Mouse (Mus musculus) CH12.LX (cell line): ENCODE data around the gene Ap2b1. TPM values are rescaled to one million over a fixed set of nuclear protein-coding genes. Genes with fewer than 3 reads are reported as not detected.
A peak's percentile ranks its signal among the peaks of the same experiment; 100 is the strongest.

Experiments used
- DNase-seq: peaks from one replicate; pipeline ENCODE4 v3.0.0-alpha.2; 2013; ENCODE audit errors: extremely low read depth
- H3K27ac ChIP-seq: 2 replicates; pipeline ENCODE4 v1.5.1; 2012; ENCODE audit warnings: low read depth, mild to moderate bottlenecking, control low read depth, moderate library complexity; ENCODE audit not compliant: insufficient read depth
- H3K27me3 ChIP-seq: replicated peaks from 2 replicates; pipeline ENCODE3; 2012; ENCODE audit warnings: inconsistent platforms
- H3K36me3 ChIP-seq, 2 experiments: replicated peaks in 1 of 2; 2 replicates each; pipeline versions ENCODE3 to v1.6.1; 2012; ENCODE audit warnings: inconsistent platforms in 1 of 2, low read length in 1 of 2, mild to moderate bottlenecking in 1 of 2, mixed read lengths in 1 of 2, moderate library complexity in 1 of 2; ENCODE audit not compliant: control insufficient read depth in 1 of 2, insufficient read depth in 1 of 2
- H3K4me1 ChIP-seq, 2 experiments: 2 replicates each; pipeline ENCODE4 v1.6.1; 2012; ENCODE audit warnings: inconsistent platforms in 1 of 2, moderate library complexity in 1 of 2; ENCODE audit not compliant: insufficient read depth in 2 of 2, control insufficient read depth in 1 of 2
- H3K4me2 ChIP-seq: 2 replicates; pipeline ENCODE4 v1.6.1; 2012; ENCODE audit warnings: low read depth, mild to moderate bottlenecking, control low read depth; ENCODE audit not compliant: poor library complexity, insufficient read depth, severe bottlenecking
- H3K4me3 ChIP-seq, 3 experiments: fragments of 150-350 bp in 1 of 3; sonication (generic) in 1 of 3; replicated peaks in 1 of 3; 2 replicates each; pipeline versions ENCODE3 to v1.5.1; 2011 to 2012; ENCODE audit warnings: low read depth in 2 of 3, low read length in 2 of 3, mild to moderate bottlenecking in 2 of 3, moderate library complexity in 2 of 3, control low read depth in 1 of 3, improper control_type of control experiment in 1 of 3, inconsistent platforms in 1 of 3, mixed read lengths in 1 of 3; ENCODE audit not compliant: poor library complexity in 1 of 3
- H3K79me2 ChIP-seq: replicated peaks from 2 replicates; pipeline ENCODE4 v1.6.1; 2012; ENCODE audit warnings: mild to moderate bottlenecking, moderate library complexity; ENCODE audit not compliant: control insufficient read depth, poor library complexity, insufficient read depth, severe bottlenecking; ENCODE audit errors: extremely low read depth
- H3K9ac ChIP-seq: 2 replicates; pipeline ENCODE4 v1.6.1; 2012; ENCODE audit warnings: low read depth, mild to moderate bottlenecking, control low read depth, moderate library complexity; ENCODE audit not compliant: insufficient read depth
- H3K9me3 ChIP-seq: replicated peaks from 2 replicates; pipeline ENCODE3; 2012; ENCODE audit warnings: low read length, inconsistent platforms, mixed read lengths
- BHLHE40 ChIP-seq: IDR thresholded peaks from 2 replicates; pipeline ENCODE4 v1.6.1; 2011; ENCODE audit warnings: mild to moderate bottlenecking, low read depth, low read length, improper control_type of control experiment
- ETS1 ChIP-seq: conservative IDR thresholded peaks from 2 replicates; pipeline ENCODE4 v1.6.1; 2012; ENCODE audit warnings: low read depth, mild to moderate bottlenecking, inconsistent platforms, low read length, improper control_type of control experiment, moderate library complexity
- JUND ChIP-seq: conservative IDR thresholded peaks from 2 replicates; pipeline ENCODE4 v1.6.1; 2011; ENCODE audit warnings: low read depth, low read length, improper control_type of control experiment
- MAX ChIP-seq: IDR thresholded peaks from 2 replicates; pipeline ENCODE4 v1.6.1; 2011; ENCODE audit warnings: low read length, improper control_type of control experiment
- MAZ ChIP-seq: IDR thresholded peaks from 2 replicates; pipeline ENCODE4 v1.6.1; 2012; ENCODE audit warnings: low read depth, mild to moderate bottlenecking, inconsistent platforms, low read length, improper control_type of control experiment, moderate library complexity
- MEF2A ChIP-seq: IDR thresholded peaks from 2 replicates; pipeline ENCODE4 v1.6.1; 2014; ENCODE audit warnings: low read depth, mild to moderate bottlenecking, inconsistent platforms, low read length, improper control_type of control experiment, borderline replicate concordance
- MXI1 ChIP-seq: IDR thresholded peaks from 2 replicates; pipeline ENCODE4 v1.6.1; 2011; ENCODE audit warnings: mild to moderate bottlenecking, low read depth, low read length, improper control_type of control experiment
- MYC ChIP-seq: IDR thresholded peaks from 2 replicates; pipeline ENCODE4 v1.6.1; 2011; ENCODE audit warnings: low read depth, mild to moderate bottlenecking, improper control_type of control experiment, low read length
- POLR2A ChIP-seq: IDR thresholded peaks from 2 replicates; pipeline ENCODE4 v1.6.1; 2011; ENCODE audit warnings: low read depth, mild to moderate bottlenecking, improper control_type of control experiment, low read length
- RCOR1 ChIP-seq: conservative IDR thresholded peaks from 2 replicates; pipeline ENCODE4 v1.6.1; 2012; ENCODE audit warnings: low read depth, mild to moderate bottlenecking, inconsistent platforms, low read length, improper control_type of control experiment
- SIN3A ChIP-seq: IDR thresholded peaks from 2 replicates; pipeline ENCODE4 v1.6.1; 2012; ENCODE audit warnings: low read length, improper control_type of control experiment, inconsistent platforms
- TCF12 ChIP-seq: IDR thresholded peaks from 2 replicates; pipeline ENCODE4 v1.6.1; 2014; ENCODE audit warnings: low read depth, mild to moderate bottlenecking, inconsistent platforms, low read length, improper control_type of control experiment
- UBTF ChIP-seq: IDR thresholded peaks from 2 replicates; pipeline ENCODE4 v1.6.1; 2012; ENCODE audit warnings: low read depth, mild to moderate bottlenecking, inconsistent platforms, low read length, improper control_type of control experiment, moderate library complexity
- USF1 ChIP-seq: IDR thresholded peaks from 2 replicates; pipeline ENCODE4 v1.6.1; 2014; ENCODE audit warnings: low read depth, mild to moderate bottlenecking, inconsistent platforms, low read length, improper control_type of control experiment
- USF2 ChIP-seq: conservative IDR thresholded peaks from 2 replicates; pipeline ENCODE4 v1.6.1; 2011; ENCODE audit warnings: low read depth, low read length, improper control_type of control experiment
- ZMIZ1 ChIP-seq: IDR thresholded peaks from 2 replicates; pipeline ENCODE4 v1.6.1; 2012; ENCODE audit warnings: low read depth, mild to moderate bottlenecking, inconsistent platforms, low read length, improper control_type of control experiment
- dilution Hi-C: fragments of 300-500 bp; cut with MboI; formaldehyde crosslinking; loops from 2 replicates; pipeline ENCODE4 v1.14.3; 2020; ENCODE audit warnings: low sequenced_read_pairs; ENCODE audit not compliant: extremely low pct_unique_long_range_greater_than_20kb, extremely low pct_ligation_motif_present
- in situ Hi-C: fragments of 300-500 bp; cut with MboI; formaldehyde crosslinking; loops from 3 replicates; pipeline ENCODE4 v1.14.3; 2019; ENCODE audit warnings: low sequenced_read_pairs, low pct_ligation_motif_present, low pct_unique_long_range_greater_than_20kb, mixed read lengths
- polyA plus RNA-seq: library from polyadenylated mRNA; unstranded; fragments of >175 nt; gene quantifications from 2 replicates; pipeline ENCODE4 v1.2.1, GENCODE M21; 2012; ENCODE audit warnings: low read depth; ENCODE audit not compliant: insufficient read length
- total RNA-seq, 2 experiments: library from RNA; depleted of rRNA; stranded (reverse); fragments of 300-350 nt in 1 of 2; fragments of >200 nt in 1 of 2; gene quantifications; 2 replicates each; pipeline ENCODE4 v1.2.3; 2012 to 2014

Gene Ap2b1
- total and polyA plus RNA-seq, 3 experiments, result 58.3 to 78.8 (median 59.1) TPM

DNA sequence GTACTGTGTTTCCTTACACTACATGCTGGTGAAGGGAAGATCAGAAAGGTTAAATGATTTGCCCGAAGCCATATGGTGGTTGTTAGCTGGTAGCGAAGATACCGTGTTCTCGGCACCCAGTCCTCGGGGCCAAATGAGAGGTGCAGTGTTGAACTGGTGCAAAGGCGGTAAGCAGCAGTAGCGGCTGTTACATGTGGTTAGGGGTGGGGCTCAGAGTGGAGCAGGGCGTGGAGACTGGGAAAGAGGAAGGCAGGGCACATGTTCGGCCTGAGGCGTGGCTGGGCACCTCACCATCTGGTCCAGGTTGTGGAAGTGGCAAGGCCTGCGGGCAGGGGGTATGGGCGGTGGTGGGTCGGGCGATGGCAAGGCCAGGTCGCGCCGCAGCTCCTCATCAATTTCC is 128.1 kb downstream of the Ap2b1 start:
- dilution Hi-C loops (no loop called here), in situ Hi-C loops (loop anchor here (5.0 kb wide), 1 partner anchor 100 kb away; no protein-coding TSS in a partner anchor)
- DNase-seq, result peak; percentile 56
- peak overlapping the region in 2 of 3 experiments; percentile 6 to 43 for H3K4me3 ChIP-seq
- H3K27me3 ChIP-seq, result peaks cover 71% of the 10 kb centered on the region
- H3K27ac ChIP-seq, result no peak overlapping the region
- peaks cover 13 to 21% of the 10 kb centered on the region in 2 experiments for H3K4me1 ChIP-seq
- no peaks in the 10 kb centered on the region for H3K9me3 ChIP-seq
- H3K4me2 ChIP-seq, result peak overlapping the region; percentile 77
- H3K9ac ChIP-seq, result no peak overlapping the region
- H3K36me3 ChIP-seq, result no peaks in the 10 kb centered on the region
- peak; percentile 88 for TF ChIP-seq MAX
- TF ChIP-seq ZMIZ1, result no peak
- TF ChIP-seq POLR2A, result peak; percentile 36; the same call in 1 of the 2 replicates
- peak; percentile 87; the same call in 1 of the 2 replicates for TF ChIP-seq MYC
- no peak for TF ChIP-seq MAZ
- peak; percentile 63; the same call in 1 of the 2 replicates for TF ChIP-seq MXI1
- no peaks in the 10 kb centered on the region for H3K79me2 ChIP-seq

DNA sequence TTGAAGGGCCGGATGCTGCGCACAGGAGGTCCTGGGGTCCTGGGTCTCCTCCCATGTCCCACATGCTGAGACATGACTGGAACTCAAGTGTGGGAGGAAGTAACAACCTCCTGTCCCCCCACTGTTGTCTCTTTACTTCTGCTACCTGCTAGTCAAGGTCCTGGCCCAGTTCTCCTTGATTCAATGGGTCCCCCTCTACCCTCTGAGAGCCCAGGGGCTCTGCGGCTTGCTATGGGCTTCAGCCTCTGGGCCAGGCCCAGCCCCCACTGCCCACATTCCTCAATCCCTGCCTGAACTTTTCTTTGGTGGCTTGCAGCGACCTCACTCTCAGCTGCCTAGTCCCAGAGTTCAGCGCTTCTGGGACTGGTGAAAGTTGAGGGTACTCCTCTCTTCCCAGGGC is 130.5 kb downstream of the Ap2b1 start, which contains the start of gene Gas2l2:
Gene Gas2l2 (minus strand): TSS at position 101 of the 400 bp plus-strand sequence.
- no peaks in the 10 kb centered on the region for H3K9me3 ChIP-seq
- no peaks in the 10 kb centered on the region for H3K36me3 ChIP-seq
- H3K4me1 ChIP-seq, result peaks cover 13 to 21% of the 10 kb centered on the region in 2 experiments
- dilution Hi-C loops, result no loop called here
- DNase-seq, result no peak
- H3K27me3 ChIP-seq, result peaks cover 75% of the 10 kb centered on the region
- H3K4me2 ChIP-seq, result no peak within 1 kb of the TSS
- H3K4me3 ChIP-seq, result no peak within 1 kb of the TSS
- H3K27ac ChIP-seq, result no peak within 1 kb of the TSS
- H3K9ac ChIP-seq, result no peak within 1 kb of the TSS
- no peaks in the 10 kb centered on the region for H3K79me2 ChIP-seq
- in situ Hi-C loops, result loop anchor here (5.0 kb wide), 1 partner anchor 102 kb away; no protein-coding TSS in a partner anchor
- TF ChIP-seq USF1 (no peak), MXI1 (no peak), MEF2A (no peak), ETS1 (no peak), USF2 (no peak), JUND (no peak), RCOR1 (no peak), TCF12 (no peak), UBTF (no peak), SIN3A (no peak), BHLHE40 (no peak)
